Mouse (Mus musculus) ES-Bruce4 (cell line): ENCODE measurements around the gene Shb.
"Not testable (repeated sequence)": the region's sequence is repeated elsewhere in the genome, so short reads cannot be mapped to it uniquely, and the experiment has no call there.

Experiments
- CTCF ChIP-seq: IDR thresholded peaks from one replicate; pipeline ENCODE4 v1.8.1; 2011; ENCODE audit warnings: low read depth, low read length
- EP300 ChIP-seq: IDR thresholded peaks from 2 replicates; pipeline ENCODE4 v1.6.1; 2011; ENCODE audit warnings: low read depth, low read length; ENCODE audit not compliant: insufficient read depth
- POLR2A ChIP-seq: IDR thresholded peaks from one replicate; pipeline ENCODE4 v1.8.1; 2011; ENCODE audit warnings: low read length; ENCODE audit not compliant: insufficient read depth

GRCm38 (mm10) chr4:45387296-45387695 lies 145.0 kb downstream of the Shb start:
- TF ChIP-seq CTCF, POLR2A, EP300: not testable (repeated sequence)
